Mouse (Mus musculus) mouse trophoblast stem cell (cell line): Measurements from ENCODE around the gene Aadacl4.
"Not testable (repeated sequence)": the region's sequence is repeated elsewhere in the genome, so short reads cannot be mapped to it uniquely, and the experiment has no call there.

Source experiments
- in situ Hi-C, 2 experiments: fragments of 300-500 bp; cut with MseI, MboI; formaldehyde crosslinking; loops; 2 replicates in 1 of 2; 3 replicates in 1 of 2; pipeline ENCODE4 v1.15.1; 2025

Gene Aadacl4

GRCm38 (mm10) chr4:144613407-144613806 lies at the start of gene Aadacl4:
Gene Aadacl4 (plus strand): TSS chr4:144613707.
- in situ Hi-C loops = no loop called here

GRCm38 (mm10) chr4:144565034-144565433 lies 48.5 kb upstream of the Aadacl4 start, which contains the start of gene Gm13124:
Gene Gm13124 (minus strand): TSS chr4:144565134.
- in situ Hi-C loops = loop anchor here in 1 of 2 experiments (25.0 kb wide), 1 partner anchor 297 kb away; no protein-coding TSS in a partner anchor

- in situ Hi-C loops = loop anchor here in 1 of 2 experiments (25.0 kb wide), 1 partner anchor 295 kb away; no protein-coding TSS in a partner anchor
Observed at GRCm38 (mm10) chr4:144567752-144568151, 45.8 kb upstream of the Aadacl4 start.

GRCm38 (mm10) chr4:144586207-144586606 lies 27.3 kb upstream of the Aadacl4 start:
- in situ Hi-C loops = not testable (repeated sequence)

GRCm38 (mm10) chr4:144592790-144593189 lies 20.7 kb upstream of the Aadacl4 start:
- in situ Hi-C loops = no loop called here

- in situ Hi-C loops = no loop called here
Observed at GRCm38 (mm10) chr4:144614586-144614985, 1.1 kb downstream of the Aadacl4 start.

GRCm38 (mm10) chr4:144638263-144638662 lies 24.8 kb downstream of the Aadacl4 start:
- in situ Hi-C loops = no loop called here
